Mouse (Mus musculus): ENCODE measurements around the gene Gjd3. TPM values are rescaled to one million over a fixed set of nuclear protein-coding genes. Genes with fewer than 3 reads are reported as not detected.
A peak's percentile ranks its signal among the peaks of the same experiment; 100 is the strongest.

Gjd3 gene
- total RNA-seq, 2 experiments from 2014 or later: 2.2 TPM

DNA sequence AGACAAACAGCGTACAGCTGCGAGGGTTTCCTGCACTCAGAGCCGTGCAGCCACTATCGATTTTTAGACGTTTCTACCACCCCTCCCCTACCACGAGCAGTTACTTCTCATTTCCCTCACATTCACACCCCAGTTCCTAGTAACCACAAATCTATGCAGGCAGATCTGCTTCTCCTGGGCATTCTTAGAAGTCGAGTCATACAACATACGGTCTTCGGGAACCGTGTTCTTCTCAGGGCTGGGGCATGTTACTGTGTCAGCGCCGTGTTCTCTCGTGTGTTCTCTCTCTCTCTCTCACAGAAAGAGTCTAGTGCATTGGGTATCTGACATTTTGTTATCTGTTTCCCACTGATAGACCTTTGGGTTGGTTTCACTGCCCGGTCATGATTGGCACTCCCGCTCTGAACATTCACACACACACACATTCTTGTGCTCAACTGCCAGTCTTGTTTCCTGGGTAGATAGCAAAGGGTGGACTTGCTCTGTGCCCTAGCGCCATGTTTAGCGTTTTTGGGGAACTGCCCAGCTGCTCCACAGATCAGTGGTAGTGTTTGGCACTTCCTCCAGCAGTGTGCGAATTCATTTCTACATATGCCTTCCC, 34.7 kb downstream of the Gjd3 start:
- DNase-seq (ENCODE audit: low spot score in 2 of 2): no peak

- DNase-seq (ENCODE audit: low spot score in 2 of 2): no peak
Measured at GRCm38 (mm10) chr11:98945605-98945977, 37.2 kb downstream of the Gjd3 start.

GRCm38 (mm10) chr11:98944897-98945604, 37.8 kb downstream of the Gjd3 start:
- no peak for DNase-seq (ENCODE audit: low spot score in 2 of 2)

- DNase-seq (ENCODE audit: low spot score in 2 of 2): no peak
Measured at GRCm38 (mm10) chr11:98943741-98944461, 38.9 kb downstream of the Gjd3 start.

DNA sequence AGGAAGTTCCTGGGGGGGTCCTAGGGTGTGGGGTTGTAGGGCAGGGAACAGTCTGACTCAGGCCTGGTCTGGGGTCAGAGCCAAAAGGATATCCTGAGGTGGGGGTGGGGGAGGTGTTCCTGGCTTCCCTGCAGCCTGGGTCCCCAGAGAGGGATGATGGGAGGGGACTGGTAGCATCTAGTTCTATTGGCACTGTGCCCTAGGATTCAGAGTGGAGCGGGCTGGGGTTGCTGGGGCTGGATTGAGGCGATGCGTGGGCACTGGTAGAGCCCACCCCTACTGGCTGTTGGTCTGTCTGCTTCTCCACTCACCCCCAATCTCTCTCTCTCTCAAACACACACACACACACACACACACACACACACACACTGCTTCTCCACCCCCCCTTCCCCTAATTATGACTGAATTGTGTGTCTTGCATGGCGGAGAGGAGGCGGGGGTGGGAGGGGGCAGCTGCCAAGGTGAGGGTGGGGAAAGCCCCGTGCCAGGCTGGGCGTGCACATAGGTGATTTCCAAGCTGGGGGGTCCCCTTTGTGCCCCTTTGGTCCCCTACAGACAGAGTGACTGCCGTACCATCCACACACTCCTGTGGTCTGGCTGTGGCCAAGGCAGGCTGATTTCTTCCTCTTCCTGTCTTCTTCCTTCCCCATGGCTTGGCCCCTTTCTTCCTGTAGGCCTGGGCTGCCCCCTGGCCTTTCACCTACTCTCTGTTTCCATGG, 39.7 kb downstream of the Gjd3 start:
- no peak for DNase-seq (ENCODE audit: low spot score in 2 of 2)

- DNase-seq (ENCODE audit: low spot score in 2 of 2): no peak
Measured at GRCm38 (mm10) chr11:98942555-98942922, 40.3 kb downstream of the Gjd3 start.

- DNase-seq (ENCODE audit: low spot score in 2 of 2): peak in 1 of 2 experiments; percentile 57
Measured at GRCm38 (mm10) chr11:98941826-98942550, 40.8 kb downstream of the Gjd3 start.

DNA sequence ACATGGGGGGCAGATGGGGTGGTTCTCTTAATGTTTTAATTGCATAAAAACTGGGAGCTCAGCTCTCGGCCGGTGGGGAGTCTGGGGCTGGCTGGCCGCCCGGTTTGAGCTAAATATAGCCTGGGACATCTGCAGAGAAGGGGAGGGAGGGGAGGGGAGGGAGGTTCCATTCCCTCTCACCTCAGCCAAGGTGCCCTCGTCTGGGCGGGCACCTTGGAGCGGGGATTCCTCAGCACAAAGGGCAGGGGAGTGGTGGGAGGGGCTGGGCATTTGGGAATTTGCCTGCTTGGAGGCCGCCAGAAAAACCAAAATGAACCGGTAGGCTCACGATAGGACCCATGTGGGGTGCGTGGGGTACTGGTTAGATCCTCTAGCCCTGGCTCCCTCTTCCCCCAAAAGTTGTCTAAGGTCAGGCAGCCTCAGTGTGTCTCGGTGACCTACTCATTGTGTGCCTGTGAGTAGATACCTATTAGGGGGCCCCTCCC, 41.4 kb downstream of the Gjd3 start:
- DNase-seq (ENCODE audit: low spot score in 2 of 2): peak in 1 of 2 experiments; percentile 76

- no peak for DNase-seq (ENCODE audit: low spot score in 2 of 2)
Measured at GRCm38 (mm10) chr11:98940776-98941175, 42.0 kb downstream of the Gjd3 start.

DNA sequence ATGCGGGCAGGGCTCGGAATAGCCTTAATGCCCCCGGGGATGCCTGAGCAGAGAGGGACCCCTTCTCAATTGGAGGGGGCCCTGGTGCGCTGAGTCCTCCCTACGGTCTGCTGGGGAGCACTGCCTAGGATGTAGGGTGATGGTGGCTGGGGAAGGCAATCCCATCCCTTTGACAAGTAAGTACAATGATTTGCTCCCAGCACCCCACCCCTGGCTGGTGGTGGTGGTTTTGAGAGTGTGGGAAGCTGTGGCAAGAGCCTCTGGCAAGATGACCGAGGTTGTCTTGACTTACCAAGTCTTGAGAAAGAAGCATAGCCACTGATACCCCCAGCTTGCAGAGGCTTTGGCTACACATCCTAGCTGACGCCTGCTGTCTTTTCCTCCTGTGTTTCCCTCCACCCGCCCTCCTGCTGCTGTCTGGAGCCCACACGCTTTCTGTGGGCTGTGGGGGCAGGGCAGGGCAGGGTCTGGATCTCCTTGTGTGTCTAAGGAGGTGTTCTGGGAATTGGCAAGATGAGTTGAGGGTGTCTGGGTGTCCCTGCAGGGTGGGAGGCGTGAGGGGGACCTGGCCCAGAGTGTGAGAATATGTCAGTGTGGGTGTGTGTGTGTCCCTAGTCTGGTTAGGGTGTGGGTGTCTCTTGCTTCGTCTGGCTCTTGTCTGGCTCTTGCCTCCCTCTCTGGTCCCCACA, 42.7 kb downstream of the Gjd3 start:
- no peak for DNase-seq (ENCODE audit: low spot score in 2 of 2)

- DNase-seq (ENCODE audit: low spot score in 2 of 2): no peak
Measured at GRCm38 (mm10) chr11:98939084-98939952, 43.5 kb downstream of the Gjd3 start.

DNA sequence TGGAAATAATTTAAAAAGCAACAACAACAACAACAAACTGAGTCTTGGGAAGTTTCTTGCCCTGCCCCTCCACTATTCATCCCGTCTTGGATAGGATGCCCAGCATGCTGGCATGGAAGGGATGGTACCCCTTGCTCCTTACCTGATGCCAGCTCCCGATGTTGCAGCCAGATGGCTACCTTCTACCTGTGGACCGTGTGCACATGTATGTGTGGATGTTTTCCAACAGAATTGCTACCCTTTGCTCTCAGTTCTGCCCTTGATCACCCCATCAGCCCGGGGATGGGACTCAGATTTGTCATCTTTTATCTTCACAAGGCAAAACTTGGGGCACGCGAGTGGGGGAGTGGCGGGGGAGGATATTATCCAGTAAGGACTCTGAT, 44.1 kb downstream of the Gjd3 start:
- DNase-seq (ENCODE audit: low spot score in 2 of 2): no peak

DNA sequence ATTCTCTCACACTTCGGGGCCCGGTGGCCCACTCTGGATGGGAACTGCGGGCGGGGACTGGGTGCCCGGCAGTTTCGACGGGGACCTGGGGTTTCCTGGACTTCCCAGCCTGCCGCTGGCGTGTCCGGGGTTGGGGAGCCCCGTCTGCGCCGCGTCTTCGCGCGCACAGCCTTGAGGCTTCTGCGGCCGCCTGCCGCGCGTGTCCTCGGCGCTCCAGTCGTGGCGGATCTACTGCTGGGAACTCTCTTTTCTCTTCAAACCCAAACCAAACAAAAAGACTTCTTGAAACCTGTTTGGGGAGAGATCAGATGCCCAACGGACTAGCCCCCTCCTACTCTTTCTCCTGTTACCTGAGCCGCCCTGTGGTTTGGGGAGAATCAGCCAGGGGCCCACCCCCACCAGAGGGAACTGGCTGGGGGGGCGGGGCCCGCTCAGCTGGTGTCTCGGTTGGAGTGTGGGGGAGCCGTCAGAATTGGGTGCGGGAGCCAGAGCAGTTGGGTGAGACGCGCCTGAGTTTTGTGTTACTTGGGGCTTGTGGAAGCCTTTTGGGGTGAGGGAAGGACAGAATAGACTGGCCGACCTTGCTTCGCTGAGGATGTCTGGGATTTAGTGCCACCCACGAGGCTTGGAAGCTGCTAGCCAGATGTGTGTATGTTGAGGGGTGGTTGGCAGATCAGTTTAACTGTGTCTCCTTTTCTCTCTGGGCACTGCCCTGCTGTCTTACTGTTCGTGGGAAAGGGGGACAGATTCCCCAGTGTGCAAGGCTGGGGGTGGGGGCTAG, 44.7 kb downstream of the Gjd3 start:
- DNase-seq (ENCODE audit: low spot score in 2 of 2): no peak

GRCm38 (mm10) chr11:98937410-98937913, 45.4 kb downstream of the Gjd3 start:
- DNase-seq (ENCODE audit: low spot score in 2 of 2): peak in 1 of 2 experiments; percentile 77

GRCm38 (mm10) chr11:98936606-98937409, 46.0 kb downstream of the Gjd3 start:
- DNase-seq (ENCODE audit: low spot score in 2 of 2): no peak

- no peak for DNase-seq (ENCODE audit: low spot score in 2 of 2)
Measured at GRCm38 (mm10) chr11:98936170-98936569, 46.6 kb downstream of the Gjd3 start.

DNA sequence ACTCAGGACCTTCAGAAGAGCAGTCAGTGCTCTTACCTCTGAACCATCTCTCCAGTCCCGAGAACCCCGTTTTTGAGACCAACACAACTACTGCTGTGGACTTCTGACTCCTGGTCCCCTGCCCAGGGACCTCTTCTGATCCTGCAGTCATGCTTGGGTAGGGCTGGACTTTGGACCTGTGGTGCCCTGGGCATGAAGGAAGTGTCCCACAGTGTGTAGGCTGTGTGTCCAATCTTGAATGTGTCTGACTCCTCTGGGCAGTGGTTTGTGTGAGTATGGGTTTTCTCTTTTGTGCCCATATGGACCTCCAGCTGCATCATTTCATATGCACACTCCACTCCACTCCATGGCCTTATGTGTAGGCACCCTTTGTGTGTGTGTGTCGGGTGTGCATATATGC, 47.7 kb downstream of the Gjd3 start:
- no peak for DNase-seq (ENCODE audit: low spot score in 2 of 2)

DNA sequence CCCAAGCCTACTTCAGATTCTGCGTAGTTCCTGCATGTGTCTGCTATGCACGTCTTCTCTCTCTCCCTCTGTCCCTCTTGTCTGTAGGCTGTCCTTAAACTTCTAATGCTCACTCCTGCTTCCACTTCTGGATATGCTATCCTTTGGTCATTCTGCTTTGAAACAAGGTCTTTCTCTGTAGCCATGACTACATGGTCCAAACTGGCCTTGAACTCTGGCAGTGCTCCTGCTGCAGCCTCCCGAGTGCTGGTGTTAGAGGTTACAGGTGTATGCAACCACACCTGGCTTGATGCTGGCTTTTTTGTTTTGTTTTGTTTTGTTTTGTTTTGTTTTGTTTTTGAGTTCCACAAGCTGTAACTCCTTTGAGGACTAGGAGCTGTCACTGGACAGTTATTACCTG, 48.4 kb downstream of the Gjd3 start:
- DNase-seq (ENCODE audit: low spot score in 2 of 2): no peak
